Mouse (Mus musculus) olfactory bulb, adult 2 months (tissue): Measurements from ENCODE around the gene Pik3r6.

Source experiments
- CTCF ChIP-seq: fragments of 200-500 bp; IDR thresholded peaks from 2 replicates; pipeline ENCODE4 v1.5.1; 2012; ENCODE audit warnings: low read depth, mild to moderate bottlenecking, low read length, moderate library complexity; ENCODE audit not compliant: insufficient read depth
- POLR2A ChIP-seq: fragments of 200-500 bp; IDR thresholded peaks from 2 replicates; pipeline ENCODE4 v1.6.1; 2012; ENCODE audit warnings: mild to moderate bottlenecking, low read depth, low read length, moderate library complexity; ENCODE audit not compliant: insufficient read depth

DNA sequence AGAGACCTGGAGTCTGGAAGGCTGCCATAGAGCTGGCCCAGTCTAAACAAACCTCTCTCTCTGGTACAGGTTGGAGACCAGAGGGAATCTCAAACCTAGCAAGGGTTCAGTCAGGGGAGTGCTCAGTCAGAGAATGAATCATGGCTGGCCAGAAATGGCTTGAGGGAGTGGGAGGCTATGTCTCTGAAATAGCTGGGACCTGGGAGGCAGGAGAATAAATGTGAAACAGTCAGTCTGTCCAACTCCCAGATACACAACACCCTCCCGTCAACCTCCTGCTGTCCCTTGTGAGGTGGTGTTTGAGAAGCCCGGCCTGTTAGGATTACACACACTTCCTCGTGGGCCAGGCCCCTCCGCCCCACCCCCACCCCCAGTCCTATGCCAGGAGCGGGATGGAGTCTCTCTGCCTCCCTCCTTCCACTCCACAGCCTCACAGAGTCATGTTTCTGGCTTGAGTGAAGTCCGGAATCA, 97.8 kb downstream of the Pik3r6 start:
- no peak for TF ChIP-seq POLR2A
- no peak for TF ChIP-seq CTCF
